Mouse (Mus musculus) C2C12 (cell line): ENCODE data around the gene Adcy9. TPM values are rescaled to one million over a fixed set of nuclear protein-coding genes. Genes with fewer than 3 reads are reported as not detected.

Experiments
- H3K27me3 ChIP-seq: one replicate; pipeline ENCODE4 v1.6.1; 2011; ENCODE audit not compliant: control insufficient read depth, insufficient read depth, insufficient read length
- H3K36me3 ChIP-seq: one replicate; pipeline ENCODE4 v1.6.1; 2011; ENCODE audit not compliant: control insufficient read depth, insufficient read depth
- H3K4me3 ChIP-seq: one replicate; pipeline ENCODE4 v1.5.1; 2011; ENCODE audit warnings: mild to moderate bottlenecking, control low read depth; ENCODE audit not compliant: poor library complexity, insufficient read depth, severe bottlenecking
- H3K79me2 ChIP-seq: one replicate; pipeline ENCODE4 v1.6.1; 2011; ENCODE audit not compliant: control insufficient read depth, insufficient read depth
- H3K79me3 ChIP-seq: one replicate; pipeline ENCODE4 v1.6.1; 2011; ENCODE audit warnings: low read depth, control low read depth
- H3ac ChIP-seq: one replicate; pipeline ENCODE3; 2011; ENCODE audit warnings: low read depth; ENCODE audit not compliant: control insufficient read depth, insufficient read length
- CEBPB ChIP-seq: IDR thresholded peaks from one replicate; pipeline ENCODE4 v1.6.1; 2011; ENCODE audit warnings: low read depth, mild to moderate bottlenecking, control low read depth, moderate library complexity
- CTCF ChIP-seq: IDR thresholded peaks from one replicate; pipeline ENCODE4 v1.5.1; 2011; ENCODE audit not compliant: control insufficient read depth, insufficient read depth, insufficient read length
- FOSL1 ChIP-seq: IDR thresholded peaks from one replicate; pipeline ENCODE4 v1.8.0; 2011; ENCODE audit warnings: mild to moderate bottlenecking, low read length; ENCODE audit not compliant: poor library complexity, insufficient read depth, severe bottlenecking
- MAX ChIP-seq: IDR thresholded peaks from one replicate; pipeline ENCODE4 v1.6.1; 2011; ENCODE audit warnings: mild to moderate bottlenecking, control low read depth
- MYOD1 ChIP-seq: IDR thresholded peaks from one replicate; pipeline ENCODE4 v1.6.1; 2011; ENCODE audit warnings: low read depth; ENCODE audit not compliant: control insufficient read depth, insufficient read length
- MYOG ChIP-seq: IDR thresholded peaks from one replicate; pipeline ENCODE4 v1.6.1; 2011; ENCODE audit not compliant: control insufficient read depth, insufficient read length; ENCODE audit errors: extremely low read depth
- USF1 ChIP-seq: IDR thresholded peaks from one replicate; pipeline ENCODE4 v1.6.1; 2011; ENCODE audit warnings: low read depth, mild to moderate bottlenecking, control low read depth, moderate library complexity
- polyA plus RNA-seq: library from polyadenylated mRNA; unstranded; fragments of >200 nt; fragmentation: generic; extraction: Trizol; gene quantifications from one replicate; pipeline ENCODE4 v1.2.1, GENCODE M21; 2012; ENCODE audit warnings: missing spikeins

Gene Adcy9
- polyA plus RNA-seq, 1 experiment: 2.2 TPM

DNA sequence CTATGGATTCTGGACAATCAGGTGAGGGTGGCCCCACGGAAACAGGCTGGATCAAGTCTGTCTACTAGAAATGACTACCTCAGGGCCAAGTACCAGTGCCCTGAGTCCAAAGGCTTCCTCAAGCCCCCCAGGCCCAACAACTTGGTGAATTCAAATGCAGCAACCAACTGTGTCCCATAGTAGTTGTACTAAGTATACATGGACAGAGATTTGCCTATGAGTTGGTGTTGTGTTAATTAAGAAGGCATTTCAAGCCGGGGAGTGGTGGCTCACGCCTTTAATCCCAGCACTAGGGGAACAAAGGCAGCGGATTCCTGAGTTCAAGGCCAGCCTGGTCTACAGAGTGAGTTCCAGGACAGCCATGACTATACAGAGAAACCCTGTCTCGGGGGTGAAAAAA, 143.7 kb downstream of the Adcy9 start:
- TF ChIP-seq FOSL1: no peak
- TF ChIP-seq MYOD1: no peak
- no peak for TF ChIP-seq CTCF
- no peak for TF ChIP-seq CEBPB
- no peak for TF ChIP-seq MYOG
- TF ChIP-seq USF1: no peak
- TF ChIP-seq MAX: no peak
- Histone ChIP-seq H3K4me3 (no peak overlapping the region), H3K36me3 (no peaks in the 10 kb centered on the region), H3ac (no peak overlapping the region), H3K79me3 (no peaks in the 10 kb centered on the region), H3K27me3 (no peaks in the 10 kb centered on the region), H3K79me2 (no peaks in the 10 kb centered on the region)

DNA sequence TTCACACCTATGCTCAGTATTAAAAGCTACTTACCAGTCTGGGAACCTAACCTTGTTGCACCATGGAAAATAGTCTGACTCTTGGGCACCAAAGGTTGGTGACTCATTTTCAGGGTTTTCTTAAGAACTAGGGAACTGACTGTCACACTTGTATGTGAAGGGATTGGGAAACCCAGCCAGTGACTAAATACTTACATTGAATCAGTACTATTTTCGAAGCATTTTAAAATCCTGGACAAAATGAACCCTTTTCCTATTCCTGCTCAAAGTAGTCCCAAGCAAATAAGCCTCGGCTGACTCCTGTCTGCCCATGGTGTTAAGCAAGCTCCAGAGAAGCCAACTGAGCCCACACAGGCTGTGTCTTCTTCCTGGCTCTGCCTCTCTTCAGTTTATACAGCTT, 144.1 kb downstream of the Adcy9 start:
- H3K79me3 ChIP-seq: no peaks in the 10 kb centered on the region
- no peak for TF ChIP-seq CTCF
- TF ChIP-seq FOSL1: no peak
- no peak for TF ChIP-seq MYOD1
- no peak for TF ChIP-seq MYOG
- no peak for TF ChIP-seq CEBPB
- no peak for TF ChIP-seq USF1
- no peak overlapping the region for H3ac ChIP-seq
- H3K4me3 ChIP-seq: no peak overlapping the region
- H3K27me3 ChIP-seq: no peaks in the 10 kb centered on the region
- no peaks in the 10 kb centered on the region for H3K79me2 ChIP-seq
- H3K36me3 ChIP-seq: no peaks in the 10 kb centered on the region

DNA sequence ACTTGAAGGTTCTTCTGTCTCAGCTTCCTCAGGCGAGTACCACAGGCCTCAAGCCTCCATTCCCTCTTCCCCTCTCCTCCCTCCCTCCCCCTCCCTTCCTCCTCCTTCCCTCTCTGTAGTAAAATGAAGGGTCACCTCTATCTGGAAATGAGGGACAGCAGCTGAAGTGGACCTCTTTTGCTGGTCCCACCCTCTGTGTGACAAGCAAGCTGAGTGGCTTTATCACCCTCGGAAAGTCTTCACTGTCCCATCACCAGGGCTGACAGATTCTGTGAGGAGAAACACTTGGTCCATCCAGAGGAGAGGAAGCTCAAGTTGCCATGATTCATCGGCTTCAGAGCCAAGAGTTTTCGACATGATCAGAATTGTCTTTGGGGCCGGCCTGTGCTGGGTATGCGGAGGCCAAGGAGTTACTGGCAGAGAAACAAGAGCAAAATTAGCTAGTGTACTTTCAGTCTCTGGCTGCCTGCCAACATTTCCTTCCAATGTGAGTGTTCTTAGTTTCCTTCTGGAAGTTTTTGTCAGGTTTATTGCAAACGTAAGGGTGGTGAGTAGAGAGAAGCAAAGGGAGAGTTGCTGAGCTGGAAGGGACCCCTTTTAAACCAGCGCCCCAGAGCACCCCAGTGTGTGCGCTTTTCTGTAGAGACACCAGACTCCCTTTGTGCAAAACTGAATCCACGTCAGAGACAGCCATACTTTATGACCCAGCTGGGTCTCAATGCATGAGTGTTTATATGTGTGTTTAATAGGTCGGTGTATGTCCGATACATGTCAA, 146.4 kb downstream of the Adcy9 start:
- TF ChIP-seq CTCF (no peak), USF1 (no peak), MYOG (no peak), CEBPB (no peak), MYOD1 (no peak), MAX (no peak), FOSL1 (no peak)
- no peaks in the 10 kb centered on the region for H3K79me2 ChIP-seq
- H3ac ChIP-seq: no peak overlapping the region
- no peak overlapping the region for H3K4me3 ChIP-seq
- H3K79me3 ChIP-seq: no peaks in the 10 kb centered on the region
- H3K36me3 ChIP-seq: no peaks in the 10 kb centered on the region
- no peaks in the 10 kb centered on the region for H3K27me3 ChIP-seq

DNA sequence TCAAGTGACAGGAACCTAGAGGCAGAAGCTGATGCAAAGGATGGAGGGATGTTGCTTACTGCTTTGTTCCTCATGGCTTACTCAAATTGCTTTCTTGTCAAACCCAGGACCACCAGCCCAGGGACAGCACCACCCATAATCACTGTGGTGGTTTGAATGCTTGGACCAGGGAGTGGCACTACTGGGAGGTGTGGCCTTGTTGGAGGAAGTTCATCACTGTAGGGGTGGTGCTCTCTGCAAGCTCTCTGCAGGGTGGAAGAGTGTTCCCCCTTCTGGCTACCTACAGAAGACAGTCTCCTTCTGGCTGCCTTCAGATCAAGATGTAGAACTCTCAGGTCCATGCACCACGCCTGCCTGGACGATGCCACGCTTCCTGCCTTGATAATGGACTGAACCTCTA, 148.0 kb downstream of the Adcy9 start:
- TF ChIP-seq FOSL1 (no peak), MYOG (no peak), USF1 (no peak), CTCF (no peak), MYOD1 (no peak), CEBPB (no peak), MAX (no peak)
- no peaks in the 10 kb centered on the region for H3K27me3 ChIP-seq
- H3K4me3 ChIP-seq: no peak overlapping the region
- no peaks in the 10 kb centered on the region for H3K36me3 ChIP-seq
- H3ac ChIP-seq: no peak overlapping the region
- no peaks in the 10 kb centered on the region for H3K79me2 ChIP-seq
- H3K79me3 ChIP-seq: no peaks in the 10 kb centered on the region

DNA sequence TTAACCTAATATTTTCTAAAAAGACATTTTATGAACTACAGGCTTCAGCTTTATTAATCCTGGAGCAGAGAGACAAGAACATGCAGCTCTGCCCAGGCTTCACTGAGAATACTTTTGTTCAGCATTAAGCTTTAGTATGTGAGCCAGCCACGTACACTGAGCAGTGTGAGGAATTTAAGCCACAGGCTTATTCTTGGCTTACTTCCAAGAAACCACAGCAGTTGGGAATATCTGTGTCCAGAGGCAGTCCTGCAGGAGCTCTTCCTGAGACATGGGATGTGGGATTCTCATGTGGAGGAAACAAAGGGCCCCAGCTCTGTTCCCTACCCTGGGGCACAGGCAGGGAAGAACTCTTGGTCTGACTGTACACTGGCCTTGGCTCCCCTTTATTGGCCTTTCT, 149.4 kb downstream of the Adcy9 start:
- no peak for TF ChIP-seq USF1
- TF ChIP-seq MYOD1: no peak
- TF ChIP-seq CEBPB: no peak
- no peak for TF ChIP-seq FOSL1
- no peak for TF ChIP-seq MAX
- TF ChIP-seq CTCF: no peak
- TF ChIP-seq MYOG: no peak
- H3K4me3 ChIP-seq: no peak overlapping the region
- no peaks in the 10 kb centered on the region for H3K79me3 ChIP-seq
- H3K79me2 ChIP-seq: no peaks in the 10 kb centered on the region
- H3ac ChIP-seq: no peak overlapping the region
- H3K36me3 ChIP-seq: no peaks in the 10 kb centered on the region
- H3K27me3 ChIP-seq: no peaks in the 10 kb centered on the region

DNA sequence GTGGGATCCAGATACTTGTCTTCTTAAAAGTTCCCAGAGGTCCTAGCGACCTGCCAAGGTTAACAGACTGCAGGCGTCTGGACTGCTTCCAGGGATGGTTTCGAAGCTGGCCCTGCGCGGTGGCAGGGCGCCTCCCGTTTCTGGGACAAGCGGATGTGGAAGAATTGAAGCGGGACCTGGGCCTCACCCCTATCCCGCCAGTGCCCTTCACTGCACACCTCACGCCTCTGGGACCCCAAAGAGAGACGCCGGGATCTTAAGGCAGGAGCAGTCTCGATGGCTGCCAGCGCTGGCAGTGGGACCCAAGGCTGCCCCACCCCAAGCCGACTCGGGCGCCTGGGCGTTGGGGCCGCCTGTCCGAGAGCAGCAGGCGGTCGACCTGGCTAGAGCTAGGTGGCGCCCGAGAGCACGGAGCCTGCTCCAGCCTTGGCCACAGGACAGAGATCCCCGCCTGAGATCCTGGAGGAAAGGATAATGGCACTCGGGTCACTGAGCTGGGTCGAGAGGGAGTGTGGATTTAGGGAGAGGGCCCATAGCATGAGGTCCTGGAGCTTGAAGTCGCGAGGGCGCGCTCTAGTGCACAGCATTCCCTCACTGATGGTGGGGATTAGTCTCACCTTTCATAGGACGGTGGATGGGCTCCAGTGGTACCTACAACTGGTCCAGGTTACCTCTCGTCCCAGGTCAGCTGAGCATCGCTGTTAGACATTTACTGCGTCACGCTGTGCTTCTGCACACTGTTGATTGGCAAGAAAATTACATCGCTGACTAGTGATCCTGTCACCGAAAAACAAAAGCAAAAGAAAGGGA, 152.2 kb downstream of the Adcy9 start:
- Histone ChIP-seq H3K4me3 (no peak overlapping the region), H3K79me2 (no peaks in the 10 kb centered on the region), H3K36me3 (no peaks in the 10 kb centered on the region), H3K79me3 (no peaks in the 10 kb centered on the region), H3ac (peak overlapping the region; percentile 43), H3K27me3 (no peaks in the 10 kb centered on the region)
- peak; percentile 95 for TF ChIP-seq CTCF
- TF ChIP-seq MYOD1: no peak
